Mouse (Mus musculus): Measurements from ENCODE around the gene Mlx. TPM values are rescaled to one million over a fixed set of nuclear protein-coding genes. Genes with fewer than 3 reads are reported as not detected.
"Not testable (repeated sequence)": the region's sequence is repeated elsewhere in the genome, so short reads cannot be mapped to it uniquely, and the experiment has no call there.

Gene Mlx
- total RNA-seq, 2 experiments from 2014 or later, result 41.1 to 44.7 TPM

GRCm38 (mm10) chr11:101110708-101111107 is 23.6 kb downstream of the Mlx start:
- intact Hi-C loops (cut with DNase I), result no loop called here
- Histone ChIP-seq H3K27ac (no peak overlapping the region), H3K4me3 (no peak overlapping the region)
- DNase-seq (ENCODE audit: extremely low spot score in 1 of 2, low spot score in 2 of 2), result no peak
- TF ChIP-seq CTCF (IDR thresholded peaks at IDR 0.05), result no peak

GRCm38 (mm10) chr11:101111178-101111577 is 24.1 kb downstream of the Mlx start:
- Histone ChIP-seq H3K27ac (no peak overlapping the region), H3K4me3 (no peak overlapping the region)
- no peak for TF ChIP-seq CTCF (IDR thresholded peaks at IDR 0.05)
- no peak for DNase-seq (ENCODE audit: extremely low spot score in 1 of 2, low spot score in 2 of 2)
- intact Hi-C loops (cut with DNase I), result no loop called here

GRCm38 (mm10) chr11:101112186-101112585 is 25.1 kb downstream of the Mlx start:
- DNase-seq (ENCODE audit: extremely low spot score in 1 of 2, low spot score in 2 of 2), result no peak
- H3K4me3 ChIP-seq, result no peak overlapping the region
- H3K27ac ChIP-seq, result no peak overlapping the region
- intact Hi-C loops (cut with DNase I), result no loop called here
- no peak for TF ChIP-seq CTCF (IDR thresholded peaks at IDR 0.05)

GRCm38 (mm10) chr11:101115564-101115963 is 28.5 kb downstream of the Mlx start:
- H3K4me3 ChIP-seq, result no peak overlapping the region
- no peak for DNase-seq (ENCODE audit: extremely low spot score in 1 of 2, low spot score in 2 of 2)
- TF ChIP-seq CTCF (IDR thresholded peaks at IDR 0.05), result no peak
- peak overlapping the region; percentile 33; the same call in 1 of the 2 replicates for H3K27ac ChIP-seq
- intact Hi-C loops (cut with DNase I), result no loop called here

- no peak for TF ChIP-seq CTCF (IDR thresholded peaks at IDR 0.05)
- DNase-seq (ENCODE audit: extremely low spot score in 1 of 2, low spot score in 2 of 2), result no peak
- Histone ChIP-seq H3K27ac (no peak overlapping the region), H3K4me3 (peak overlapping the region; percentile 97)
- intact Hi-C loops (cut with DNase I), result no loop called here
Observed at GRCm38 (mm10) chr11:101118105-101118504, 31.0 kb downstream of the Mlx start.

GRCm38 (mm10) chr11:101119131-101119760 is 32.2 kb downstream of the Mlx start:
- no peak for DNase-seq (ENCODE audit: extremely low spot score in 1 of 2, low spot score in 2 of 2)
- H3K4me3 ChIP-seq, result peak overlapping the region; percentile 97
- intact Hi-C loops (cut with DNase I), result no loop called here
- peak overlapping the region; percentile 97 for H3K27ac ChIP-seq
- peak; percentile 22 for TF ChIP-seq CTCF (IDR thresholded peaks at IDR 0.05)

GRCm38 (mm10) chr11:101119761-101120544 is 32.9 kb downstream of the Mlx start, which contains the start of the genes Retreg3 and Tubg1:
Gene Retreg3 (minus strand): TSS chr11:101119893.
Gene Tubg1 (plus strand): TSS chr11:101119938.
- Histone ChIP-seq H3K27ac (peak within 1 kb of the TSS; percentile 97), H3K4me3 (peak within 1 kb of the TSS; percentile 97)
- DNase-seq (ENCODE audit: extremely low spot score in 1 of 2, low spot score in 2 of 2), result peak; percentile 99 to 100
- intact Hi-C loops (cut with DNase I), result loop anchor here (1.0 kb wide), 1 partner anchor 51 kb away; the partner anchor contains the start of gene Plekhh3
- no peak; the same call in 1 of the 2 replicates for TF ChIP-seq CTCF (IDR thresholded peaks at IDR 0.05)

- DNase-seq (ENCODE audit: extremely low spot score in 1 of 2, low spot score in 2 of 2), result no peak
- H3K4me3 ChIP-seq, result peak overlapping the region; percentile 97
- H3K27ac ChIP-seq, result peak overlapping the region; percentile 88
- intact Hi-C loops (cut with DNase I), result loop anchor here (1.0 kb wide), 1 partner anchor 51 kb away; the partner anchor contains the start of gene Plekhh3
- no peak for TF ChIP-seq CTCF (IDR thresholded peaks at IDR 0.05)
Observed at GRCm38 (mm10) chr11:101120545-101121188, 33.6 kb downstream of the Mlx start.

- intact Hi-C loops (cut with DNase I); DNase-seq (ENCODE audit: extremely low spot score in 1 of 2, low spot score in 2 of 2); H3K4me3 ChIP-seq; H3K27ac ChIP-seq: not testable (repeated sequence)
Observed at GRCm38 (mm10) chr11:101124494-101124893, 37.4 kb downstream of the Mlx start.

GRCm38 (mm10) chr11:101125008-101125407 is 37.9 kb downstream of the Mlx start:
- H3K4me3 ChIP-seq; intact Hi-C loops (cut with DNase I); DNase-seq (ENCODE audit: extremely low spot score in 1 of 2, low spot score in 2 of 2); H3K27ac ChIP-seq: not testable (repeated sequence)

GRCm38 (mm10) chr11:101127075-101127474 is 40.0 kb downstream of the Mlx start:
- intact Hi-C loops (cut with DNase I), result no loop called here
- no peak for DNase-seq (ENCODE audit: extremely low spot score in 1 of 2, low spot score in 2 of 2)
- no peak; the same call in 1 of the 2 replicates for TF ChIP-seq CTCF (IDR thresholded peaks at IDR 0.05)
- Histone ChIP-seq H3K4me3 (no peak overlapping the region), H3K27ac (no peak overlapping the region)
